Mouse (Mus musculus) bone marrow macrophage, adult 2 months (primary cell): ENCODE results near the gene Nagk.

ENCODE experiments used
- CTCF ChIP-seq: IDR thresholded peaks from 2 replicates; pipeline ENCODE4 v1.5.1; 2012; ENCODE audit warnings: low read depth, mild to moderate bottlenecking, low read length, moderate library complexity
- POLR2A ChIP-seq: IDR thresholded peaks from 2 replicates; pipeline ENCODE4 v1.6.1; 2012; ENCODE audit warnings: mild to moderate bottlenecking, low read depth, low read length, borderline replicate concordance

GRCm38 (mm10) chr6:83762344-83762743, 32.4 kb upstream of the Nagk start, which contains the start of gene Ankrd53:
- TF ChIP-seq POLR2A (no peak), CTCF (no peak)
